Mouse (Mus musculus) embryonic facial prominence, embryonic 11.5 days (tissue): ENCODE measurements at regions not wholly inside any gene's neighbourhood (a gene's known extent, or its start where the extent isn't known, plus 50 kb on each side); places are given as distances from the start of the nearest gene placed in this dataset.

Experiments
- ATAC-seq: fragments of 200-750 bp; cut with Nextera tagmentation; replicated peaks from 2 replicates; pipeline ENCODE4 v1.8.0; 2017; ENCODE audit warnings: low read depth; ENCODE audit not compliant: insufficient number of reproducible peaks, low FRiP score, low TSS enrichment
- DNase-seq: peaks from one replicate; pipeline ENCODE4 v3.0.0-alpha.2; 2015; ENCODE audit warnings: low spot score
- H3K27ac ChIP-seq: fragments of 300-500 bp; sonication (generic); replicated peaks from 2 replicates; pipeline ENCODE4 v1.5.1; 2014; ENCODE audit warnings: mild to moderate bottlenecking, low read depth, low read length, control low read depth
- H3K27me3 ChIP-seq: fragments of 300-500 bp; sonication (generic); 2 replicates; pipeline ENCODE4 v1.6.1; 2014; ENCODE audit warnings: mild to moderate bottlenecking, low read length, moderate library complexity, mixed read lengths; ENCODE audit not compliant: control insufficient read depth, insufficient read depth
- H3K36me3 ChIP-seq: fragments of 300-500 bp; sonication (generic); replicated peaks from 2 replicates; pipeline ENCODE4 v1.6.1; 2014; ENCODE audit warnings: low read depth, mild to moderate bottlenecking, low read length, moderate library complexity, mixed read lengths; ENCODE audit not compliant: control insufficient read depth, insufficient read depth
- H3K4me1 ChIP-seq: fragments of 300-500 bp; sonication (generic); 2 replicates; pipeline ENCODE4 v1.6.1; 2014; ENCODE audit warnings: low read length, mixed read lengths; ENCODE audit not compliant: control insufficient read depth, insufficient read depth
- H3K4me2 ChIP-seq: fragments of 300-500 bp; sonication (generic); 2 replicates; pipeline ENCODE4 v1.6.1; 2014; ENCODE audit warnings: low read depth, mild to moderate bottlenecking, control low read depth, low read length, moderate library complexity
- H3K4me3 ChIP-seq: fragments of 300-500 bp; sonication (generic); 2 replicates; pipeline ENCODE4 v1.5.1; 2014; ENCODE audit warnings: low read depth, low read length, control low read depth
- H3K9ac ChIP-seq: fragments of 300-500 bp; sonication (generic); replicated peaks from 2 replicates; pipeline ENCODE4 v1.6.1; 2014; ENCODE audit warnings: mild to moderate bottlenecking, control low read depth, low read length
- H3K9me3 ChIP-seq: fragments of 300-500 bp; sonication (generic); replicated peaks from 2 replicates; pipeline ENCODE4 v1.6.1; 2016; ENCODE audit warnings: mild to moderate bottlenecking, low read length, inconsistent platforms, mixed read lengths; ENCODE audit not compliant: control insufficient read depth
- WGBS: fragments of 180-500 bp; shearing (Covaris S2); extraction: QIAGEN DNeasy Blood & Tissue Kit; methylation state at CpG from one replicate; pipeline ENCODE4 v1.1.7; 2014; 5-methylcytosine and 5-hydroxymethylcytosine counted together

DNA sequence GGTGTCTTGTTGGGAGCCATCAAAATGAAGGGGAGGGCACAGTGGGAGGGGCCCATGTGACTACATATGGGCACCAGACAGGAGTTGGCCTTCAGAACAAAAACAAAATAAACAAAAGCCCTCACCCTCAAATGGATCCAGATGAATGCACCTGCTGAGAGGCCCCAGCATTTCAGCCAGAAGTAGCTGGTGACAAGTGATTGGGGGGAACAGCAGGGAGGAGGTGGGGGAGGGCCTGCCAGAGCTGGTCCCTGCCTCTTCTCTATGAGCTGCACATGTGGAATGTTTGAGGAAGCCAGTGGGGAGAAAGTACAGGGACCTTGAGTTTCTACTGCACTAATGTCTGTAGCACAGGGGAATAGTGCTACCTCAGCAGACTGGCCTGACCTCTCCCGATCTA, 139.5 kb downstream of the Efnb2 start:
- Histone ChIP-seq H3K27ac (no peak overlapping the region), H3K4me2 (no peak overlapping the region), H3K27me3 (no peaks in the 10 kb centered on the region), H3K9me3 (no peaks in the 10 kb centered on the region; the same call in 1 of the 2 replicates), H3K9ac (no peak overlapping the region), H3K4me1 (no peaks in the 10 kb centered on the region), H3K4me3 (no peak overlapping the region), H3K36me3 (no peaks in the 10 kb centered on the region)
- no peak for ATAC-seq
- WGBS, result 80% methylated on average over 1 of the region's 1 CpGs
- peak; percentile 53 for DNase-seq

GRCm38 (mm10) chr8:8519772-8520191, 141.3 kb downstream of the Efnb2 start:
- no peaks in the 10 kb centered on the region for H3K27me3 ChIP-seq
- no peak overlapping the region for H3K4me2 ChIP-seq
- no peaks in the 10 kb centered on the region for H3K4me1 ChIP-seq
- H3K9ac ChIP-seq, result no peak overlapping the region
- no peak for DNase-seq
- 77% methylated on average over 3 of the region's 3 CpGs for WGBS
- H3K27ac ChIP-seq, result no peak overlapping the region
- H3K9me3 ChIP-seq, result no peaks in the 10 kb centered on the region; the same call in 1 of the 2 replicates
- no peak overlapping the region for H3K4me3 ChIP-seq
- H3K36me3 ChIP-seq, result no peaks in the 10 kb centered on the region
- ATAC-seq, result no peak

DNA sequence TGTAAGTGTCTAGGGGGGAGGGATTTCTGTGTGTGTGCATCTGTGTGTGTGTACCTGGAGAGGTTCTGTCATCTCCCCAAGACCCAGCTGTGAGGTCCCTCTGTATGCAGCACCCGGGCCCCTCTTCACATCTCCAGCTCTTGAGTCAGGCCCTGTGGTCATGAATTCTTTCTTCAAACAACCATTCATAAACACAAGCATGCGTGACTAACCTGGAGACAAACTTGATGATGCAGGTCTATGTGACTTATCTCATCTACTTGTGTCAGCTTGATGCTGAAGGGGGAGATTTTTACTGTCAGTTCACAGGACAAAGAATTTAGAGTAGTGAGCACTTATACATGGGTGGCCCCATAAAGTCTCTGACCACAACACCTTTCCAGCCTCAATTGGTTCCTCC, 143.4 kb downstream of the Efnb2 start:
- Histone ChIP-seq H3K4me2 (no peak overlapping the region), H3K27ac (no peak overlapping the region), H3K9ac (no peak overlapping the region), H3K4me3 (no peak overlapping the region), H3K36me3 (no peaks in the 10 kb centered on the region), H3K9me3 (no peaks in the 10 kb centered on the region; the same call in 1 of the 2 replicates), H3K4me1 (no peaks in the 10 kb centered on the region), H3K27me3 (no peaks in the 10 kb centered on the region)
- WGBS, result 67% methylated on average over 2 of the region's 2 CpGs
- DNase-seq, result peak; percentile 8
- no peak for ATAC-seq

GRCm38 (mm10) chr8:8516272-8516671, 144.8 kb downstream of the Efnb2 start:
- Histone ChIP-seq H3K36me3 (no peaks in the 10 kb centered on the region), H3K27ac (no peak overlapping the region), H3K4me1 (no peaks in the 10 kb centered on the region), H3K4me3 (no peak overlapping the region), H3K9me3 (no peaks in the 10 kb centered on the region; the same call in 1 of the 2 replicates), H3K4me2 (no peak overlapping the region), H3K9ac (no peak overlapping the region), H3K27me3 (no peaks in the 10 kb centered on the region)
- ATAC-seq (no peak), DNase-seq (no peak)
- 58% methylated on average over 1 of the region's 1 CpGs for WGBS

GRCm38 (mm10) chr8:8499921-8500320, 161.1 kb downstream of the Efnb2 start:
- no peak overlapping the region for H3K4me2 ChIP-seq
- no peaks in the 10 kb centered on the region for H3K27me3 ChIP-seq
- ATAC-seq (no peak), DNase-seq (no peak)
- H3K4me1 ChIP-seq, result no peaks in the 10 kb centered on the region
- no peak overlapping the region for H3K27ac ChIP-seq
- no peaks in the 10 kb centered on the region for H3K36me3 ChIP-seq
- no peak overlapping the region for H3K9ac ChIP-seq
- no peaks in the 10 kb centered on the region for H3K9me3 ChIP-seq
- no peak overlapping the region for H3K4me3 ChIP-seq
- 91% methylated on average over 9 of the region's 9 CpGs for WGBS

DNA sequence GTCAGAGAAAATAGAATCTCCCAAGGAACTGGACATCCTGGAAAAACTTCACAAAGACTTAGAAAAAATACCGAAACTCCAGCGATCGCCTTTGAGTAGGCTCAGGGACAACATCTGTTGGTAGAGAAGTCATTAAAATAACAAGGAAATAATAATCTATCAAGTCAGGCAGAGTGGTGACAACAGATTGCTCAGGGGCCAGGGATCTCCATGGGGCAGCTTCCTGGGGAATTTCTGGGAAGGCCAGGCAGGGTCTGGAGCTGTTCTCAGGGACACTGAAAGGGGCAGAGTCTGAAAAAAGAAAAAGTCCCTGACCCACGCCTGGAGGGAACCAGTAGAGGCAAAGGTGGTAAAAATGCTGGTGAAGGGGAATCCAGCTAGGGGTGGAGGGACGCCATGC, 162.3 kb downstream of the Efnb2 start:
- 49% methylated on average over 5 of the region's 5 CpGs for WGBS

DNA sequence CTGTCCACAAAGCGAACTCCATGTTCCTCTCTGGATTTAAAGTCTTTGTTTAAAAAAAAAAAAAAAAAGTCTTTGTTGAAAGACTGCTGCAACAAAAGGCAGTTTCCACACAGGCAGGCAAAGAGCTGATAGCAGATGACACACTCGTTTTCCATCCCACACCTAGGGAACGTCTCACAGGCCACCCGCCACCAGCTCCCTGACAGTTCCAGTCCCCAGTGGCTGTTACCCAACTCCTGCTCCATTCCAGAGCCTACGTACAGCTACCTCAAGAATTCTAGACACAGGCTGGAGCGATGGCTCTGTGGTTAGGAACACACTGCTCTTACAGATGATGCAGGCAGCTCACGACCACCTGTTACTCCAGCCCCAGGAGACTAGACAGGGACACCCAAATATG, 165.6 kb downstream of the Efnb2 start:
- 80% methylated on average over 7 of the region's 7 CpGs for WGBS
- Histone ChIP-seq H3K9ac (no peak overlapping the region), H3K4me1 (no peaks in the 10 kb centered on the region), H3K9me3 (no peaks in the 10 kb centered on the region), H3K27ac (no peak overlapping the region), H3K4me2 (no peak overlapping the region), H3K4me3 (no peak overlapping the region), H3K36me3 (no peaks in the 10 kb centered on the region), H3K27me3 (no peaks in the 10 kb centered on the region)
- no peak for DNase-seq
- no peak for ATAC-seq

More for the DNA sequence above, 162.3 kb downstream of the Efnb2 start:
- DNase-seq (no peak), ATAC-seq (no peak)
- Histone ChIP-seq H3K27me3 (no peaks in the 10 kb centered on the region), H3K4me3 (no peak overlapping the region), H3K9ac (no peak overlapping the region), H3K27ac (no peak overlapping the region), H3K36me3 (no peaks in the 10 kb centered on the region), H3K4me1 (no peaks in the 10 kb centered on the region), H3K9me3 (no peaks in the 10 kb centered on the region), H3K4me2 (no peak overlapping the region)

- no peaks in the 10 kb centered on the region for H3K27me3 ChIP-seq
- no peak overlapping the region for H3K4me2 ChIP-seq
- no peaks in the 10 kb centered on the region for H3K4me1 ChIP-seq
- no peaks in the 10 kb centered on the region for H3K36me3 ChIP-seq
- 90% methylated on average over 10 of the region's 10 CpGs for WGBS
- H3K4me3 ChIP-seq, result no peak overlapping the region
- H3K9me3 ChIP-seq, result no peaks in the 10 kb centered on the region
- ATAC-seq (no peak), DNase-seq (no peak)
- no peak overlapping the region for H3K9ac ChIP-seq
- H3K27ac ChIP-seq, result no peak overlapping the region
Observed at GRCm38 (mm10) chr8:8494281-8494680, 166.8 kb downstream of the Efnb2 start.
